Mouse (Mus musculus) embryonic facial prominence, embryonic 11.5 days (tissue): Measurements from ENCODE around the gene Prickle1. TPM values are rescaled to one million over a fixed set of nuclear protein-coding genes. Genes with fewer than 3 reads are reported as not detected.

Experiments
- ATAC-seq: fragments of 200-750 bp; cut with Nextera tagmentation; replicated peaks from 2 replicates; pipeline ENCODE4 v1.8.0; 2017; ENCODE audit warnings: low read depth; ENCODE audit not compliant: insufficient number of reproducible peaks, low FRiP score, low TSS enrichment
- DNase-seq: peaks from one replicate; pipeline ENCODE4 v3.0.0-alpha.2; 2015; ENCODE audit warnings: low spot score
- H3K27ac ChIP-seq: fragments of 300-500 bp; sonication (generic); replicated peaks from 2 replicates; pipeline ENCODE4 v1.5.1; 2014; ENCODE audit warnings: mild to moderate bottlenecking, low read depth, low read length, control low read depth
- H3K27me3 ChIP-seq: fragments of 300-500 bp; sonication (generic); 2 replicates; pipeline ENCODE4 v1.6.1; 2014; ENCODE audit warnings: mild to moderate bottlenecking, low read length, moderate library complexity, mixed read lengths; ENCODE audit not compliant: control insufficient read depth, insufficient read depth
- H3K36me3 ChIP-seq: fragments of 300-500 bp; sonication (generic); replicated peaks from 2 replicates; pipeline ENCODE4 v1.6.1; 2014; ENCODE audit warnings: low read depth, mild to moderate bottlenecking, low read length, moderate library complexity, mixed read lengths; ENCODE audit not compliant: control insufficient read depth, insufficient read depth
- H3K4me1 ChIP-seq: fragments of 300-500 bp; sonication (generic); 2 replicates; pipeline ENCODE4 v1.6.1; 2014; ENCODE audit warnings: low read length, mixed read lengths; ENCODE audit not compliant: control insufficient read depth, insufficient read depth
- H3K4me2 ChIP-seq: fragments of 300-500 bp; sonication (generic); 2 replicates; pipeline ENCODE4 v1.6.1; 2014; ENCODE audit warnings: low read depth, mild to moderate bottlenecking, control low read depth, low read length, moderate library complexity
- H3K4me3 ChIP-seq: fragments of 300-500 bp; sonication (generic); 2 replicates; pipeline ENCODE4 v1.5.1; 2014; ENCODE audit warnings: low read depth, low read length, control low read depth
- H3K9ac ChIP-seq: fragments of 300-500 bp; sonication (generic); replicated peaks from 2 replicates; pipeline ENCODE4 v1.6.1; 2014; ENCODE audit warnings: mild to moderate bottlenecking, control low read depth, low read length
- H3K9me3 ChIP-seq: fragments of 300-500 bp; sonication (generic); replicated peaks from 2 replicates; pipeline ENCODE4 v1.6.1; 2016; ENCODE audit warnings: mild to moderate bottlenecking, low read length, inconsistent platforms, mixed read lengths; ENCODE audit not compliant: control insufficient read depth
- WGBS: fragments of 180-500 bp; shearing (Covaris S2); extraction: QIAGEN DNeasy Blood & Tissue Kit; methylation state at CpG from one replicate; pipeline ENCODE4 v1.1.7; 2014; 5-methylcytosine and 5-hydroxymethylcytosine counted together
- polyA plus RNA-seq: library from polyadenylated mRNA; unstranded; fragments of >200 nt; fragmentation: Nextera tagmentation; extraction: Ambion mirVana; gene quantifications from 2 replicates; pipeline ENCODE4 v1.2.1, GENCODE M21; 2014

Gene Prickle1
- polyA plus RNA-seq, 1 experiment from 2014 or later = 37.6 TPM

- Histone ChIP-seq H3K27ac (no peak overlapping the region), H3K9ac (no peak overlapping the region), H3K36me3 (no peaks in the 10 kb centered on the region), H3K4me3 (no peak overlapping the region), H3K27me3 (no peaks in the 10 kb centered on the region), H3K9me3 (no peaks in the 10 kb centered on the region), H3K4me2 (no peak overlapping the region), H3K4me1 (no peaks in the 10 kb centered on the region)
- ATAC-seq (no peak), DNase-seq (no peak)
- WGBS = 88% methylated on average over 6 of the region's 6 CpGs
Observed at GRCm38 (mm10) chr15:93602850-93603249, 7.2 kb upstream of the Prickle1 start.

DNA sequence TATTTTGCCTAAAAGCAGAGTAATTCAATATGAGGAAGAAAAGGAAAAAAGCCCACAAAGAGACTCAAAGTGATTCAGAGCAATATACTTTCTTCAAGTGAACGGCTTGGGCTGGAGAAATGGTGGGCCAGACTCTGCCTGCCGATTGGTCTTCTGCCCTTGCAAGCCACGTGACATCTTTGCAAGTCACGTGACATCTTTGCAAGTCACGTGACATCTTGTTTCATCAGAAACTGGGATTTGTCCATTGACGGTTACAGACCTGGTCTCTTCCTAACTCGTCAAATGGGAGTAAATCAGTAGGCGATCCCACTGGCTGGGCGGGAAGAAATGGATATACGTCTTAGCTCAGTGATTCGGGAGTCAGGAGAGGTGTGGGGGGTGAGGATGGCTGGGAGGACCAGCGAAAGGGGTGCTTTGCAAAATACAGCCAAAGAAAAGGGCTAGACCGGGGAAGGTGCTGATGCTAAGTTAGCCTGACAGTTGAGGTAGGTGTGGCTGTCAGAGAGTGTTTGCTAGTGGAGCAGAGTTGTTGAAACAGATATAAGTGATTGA, 5.8 kb upstream of the Prickle1 start:
- no peak overlapping the region for H3K4me2 ChIP-seq
- DNase-seq (no peak), ATAC-seq (no peak)
- no peaks in the 10 kb centered on the region for H3K27me3 ChIP-seq
- H3K9me3 ChIP-seq = no peaks in the 10 kb centered on the region
- no peak overlapping the region for H3K27ac ChIP-seq
- H3K4me3 ChIP-seq = no peak overlapping the region
- H3K36me3 ChIP-seq = no peaks in the 10 kb centered on the region
- H3K9ac ChIP-seq = no peak overlapping the region
- WGBS = 89% methylated on average over 13 of the region's 13 CpGs
- H3K4me1 ChIP-seq = no peaks in the 10 kb centered on the region; the same call in 1 of the 2 replicates

GRCm38 (mm10) chr15:93596991-93597390, 1.3 kb upstream of the Prickle1 start:
- 63% methylated on average over 11 of the region's 11 CpGs for WGBS
- Histone ChIP-seq H3K27ac (no peak overlapping the region), H3K9me3 (no peaks in the 10 kb centered on the region), H3K4me1 (peaks cover 3% of the 10 kb centered on the region), H3K27me3 (no peaks in the 10 kb centered on the region), H3K4me2 (no peak overlapping the region), H3K4me3 (no peak overlapping the region), H3K9ac (no peak overlapping the region), H3K36me3 (no peaks in the 10 kb centered on the region)
- no peak for ATAC-seq
- no peak for DNase-seq

DNA sequence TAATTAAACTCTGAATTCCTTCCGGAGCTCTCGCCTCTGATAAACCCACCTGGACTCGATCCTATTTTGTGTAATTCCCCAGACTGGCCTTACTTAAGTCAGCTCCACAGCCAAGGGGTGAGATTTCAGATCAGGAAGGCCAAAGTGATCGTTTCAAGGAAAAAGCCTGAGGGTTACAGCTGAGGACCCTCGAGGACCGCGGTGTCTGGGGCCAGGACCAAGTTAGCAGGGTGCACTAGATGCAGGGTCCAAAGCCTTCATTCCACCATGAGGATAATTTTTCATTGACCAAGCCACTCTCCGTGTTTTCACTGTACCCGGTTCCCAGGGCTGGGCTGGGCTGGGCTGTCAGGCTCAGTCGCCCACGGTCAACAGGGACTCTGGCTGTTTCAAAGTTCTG, 594 bp upstream of the Prickle1 start:
- peak overlapping the region; percentile 93; the same call in 1 of the 2 replicates for H3K27ac ChIP-seq
- no peaks in the 10 kb centered on the region for H3K9me3 ChIP-seq
- H3K4me1 ChIP-seq = peaks cover 3% of the 10 kb centered on the region
- no peaks in the 10 kb centered on the region for H3K27me3 ChIP-seq
- peak; percentile 56; the same call in 1 of the 2 replicates for ATAC-seq
- peak overlapping the region; percentile 87 for H3K9ac ChIP-seq
- peak; percentile 84 for DNase-seq
- no peaks in the 10 kb centered on the region for H3K36me3 ChIP-seq
- H3K4me2 ChIP-seq = peak overlapping the region; percentile 89
- peak overlapping the region; percentile 95 for H3K4me3 ChIP-seq
- WGBS = 1% methylated on average over 11 of the region's 11 CpGs

DNA sequence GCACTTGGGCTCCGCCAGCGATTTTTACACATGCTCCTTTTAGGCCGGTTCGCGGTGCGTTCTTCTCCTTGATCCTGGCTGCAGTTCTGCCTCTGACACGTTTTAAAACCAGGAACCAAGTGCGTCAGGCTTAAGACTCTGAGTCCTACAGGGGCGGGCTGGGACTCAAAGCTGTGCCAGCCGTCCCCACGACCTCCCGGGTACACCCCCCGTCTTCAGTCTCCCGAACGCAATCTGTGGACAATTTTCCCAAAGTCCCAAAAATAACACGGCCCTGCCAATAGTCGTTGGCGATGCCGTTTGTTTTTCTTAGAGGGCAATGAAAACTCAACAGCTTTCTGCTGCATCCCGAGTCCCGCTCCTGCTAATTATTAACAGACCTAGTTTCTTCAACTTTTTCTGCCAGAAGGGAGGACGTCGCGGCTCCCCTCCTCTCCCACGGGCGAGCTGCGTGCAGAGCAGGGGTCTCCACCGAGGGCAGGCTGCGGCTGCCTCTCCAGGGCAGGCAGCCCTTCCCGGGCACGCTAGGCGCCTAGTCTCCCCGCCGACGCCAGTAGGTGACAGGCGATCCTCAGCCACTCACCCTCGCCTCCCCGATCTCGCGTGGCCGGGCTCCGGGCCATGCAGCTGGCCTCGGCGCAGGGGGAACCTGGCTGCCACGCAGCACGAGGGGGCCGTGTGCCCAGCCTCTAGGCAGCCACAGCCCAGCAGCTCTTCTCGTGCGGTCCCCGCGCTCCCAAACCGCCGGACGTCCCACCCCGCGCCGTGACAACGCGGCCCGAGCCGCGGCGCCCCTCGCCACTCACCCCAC, 598 bp downstream of the Prickle1 start:
- under 1% methylated on average over 64 of the region's 64 CpGs for WGBS
- H3K4me3 ChIP-seq = peak overlapping the region; percentile 95
- H3K9ac ChIP-seq = peak overlapping the region; percentile 87
- peak; percentile 64 for ATAC-seq
- no peaks in the 10 kb centered on the region for H3K36me3 ChIP-seq
- H3K9me3 ChIP-seq = no peaks in the 10 kb centered on the region
- H3K4me2 ChIP-seq = peak overlapping the region; percentile 89
- no peaks in the 10 kb centered on the region for H3K27me3 ChIP-seq
- peak overlapping the region; percentile 93 for H3K27ac ChIP-seq
- H3K4me1 ChIP-seq = peaks cover 5% of the 10 kb centered on the region
- peak; percentile 78 for DNase-seq

DNA sequence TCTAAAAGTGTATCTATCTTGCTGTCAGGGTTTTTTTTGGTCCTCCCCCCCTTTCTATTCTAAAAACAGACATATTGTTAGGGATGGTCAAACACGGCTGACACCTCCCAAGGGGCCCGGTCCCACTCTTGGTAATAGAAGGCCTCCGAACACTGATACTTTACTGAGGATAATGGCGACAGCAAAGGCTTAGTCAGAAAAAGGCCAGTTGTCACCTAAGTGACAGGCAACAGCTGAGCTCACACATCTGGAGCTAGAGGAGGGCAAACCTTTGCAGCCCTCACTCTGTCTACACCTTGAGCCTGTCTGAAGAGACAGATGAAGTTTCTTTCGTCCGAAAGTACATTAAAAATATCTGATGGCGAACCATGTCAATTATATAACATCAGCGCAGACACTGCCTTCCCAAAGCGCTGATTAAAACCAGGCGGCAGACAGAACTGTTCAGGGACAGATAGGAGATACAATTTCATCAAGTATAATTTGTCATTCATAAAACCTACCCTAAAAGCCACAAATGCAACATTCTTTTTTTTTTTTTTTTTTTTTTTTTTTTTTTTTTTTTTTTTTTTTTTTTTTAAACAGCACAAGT, 1.3 kb downstream of the Prickle1 start:
- H3K27me3 ChIP-seq = no peaks in the 10 kb centered on the region
- peak; percentile 50 for DNase-seq

GRCm38 (mm10) chr15:93592596-93592995, 3.1 kb downstream of the Prickle1 start:
- Histone ChIP-seq H3K4me3 (no peak overlapping the region), H3K9me3 (no peaks in the 10 kb centered on the region), H3K36me3 (no peaks in the 10 kb centered on the region), H3K27me3 (no peaks in the 10 kb centered on the region), H3K9ac (no peak overlapping the region), H3K4me2 (no peak overlapping the region), H3K27ac (no peak overlapping the region), H3K4me1 (peaks cover 5% of the 10 kb centered on the region)
- no peak for ATAC-seq
- 57% methylated on average over 3 of the region's 3 CpGs for WGBS
- DNase-seq = no peak

More for the DNA sequence above, 1.3 kb downstream of the Prickle1 start:
- 11% methylated on average over 10 of the region's 10 CpGs for WGBS
- Histone ChIP-seq H3K4me3 (peak overlapping the region; percentile 95), H3K36me3 (no peaks in the 10 kb centered on the region), H3K4me2 (peak overlapping the region; percentile 89), H3K4me1 (peaks cover 5% of the 10 kb centered on the region), H3K9me3 (no peaks in the 10 kb centered on the region), H3K27ac (peak overlapping the region; percentile 93; the same call in 1 of the 2 replicates), H3K9ac (peak overlapping the region; percentile 2; the same call in 1 of the 2 replicates)
- ATAC-seq = no peak
